Mouse (Mus musculus) liver, postnatal 0 days (tissue): Measurements from ENCODE around the gene Tln2. TPM values are rescaled to one million over a fixed set of nuclear protein-coding genes. Genes with fewer than 3 reads are reported as not detected.

Source experiments
- ATAC-seq: fragments of 200-750 bp; cut with Nextera tagmentation; 2 replicates; pipeline ENCODE4 v1.8.0; 2017; ENCODE audit warnings: mild to moderate bottlenecking, moderate library complexity
- DNase-seq: peaks from one replicate; pipeline ENCODE4 v3.0.0-alpha.2; 2016
- H3K27ac ChIP-seq: fragments of 300-500 bp; sonication (generic); 2 replicates; pipeline ENCODE4 v1.5.1; 2014; ENCODE audit warnings: antibody characterized with exemption, moderate library complexity, mild to moderate bottlenecking, low read depth
- H3K27me3 ChIP-seq: fragments of 300-500 bp; sonication (generic); 2 replicates; pipeline ENCODE4 v1.6.1; 2014; ENCODE audit warnings: low read length, control low read depth, mixed read lengths; ENCODE audit not compliant: insufficient read depth
- H3K36me3 ChIP-seq: fragments of 300-500 bp; sonication (generic); replicated peaks from 2 replicates; pipeline ENCODE4 v1.6.1; 2014; ENCODE audit warnings: mild to moderate bottlenecking, control low read depth, low read length, moderate library complexity, mixed read lengths; ENCODE audit not compliant: insufficient read depth
- H3K4me1 ChIP-seq: fragments of 300-500 bp; sonication (generic); 2 replicates; pipeline ENCODE4 v1.6.1; 2014; ENCODE audit warnings: antibody characterized with exemption, mild to moderate bottlenecking, control low read depth; ENCODE audit not compliant: insufficient read depth
- H3K4me2 ChIP-seq: fragments of 300-500 bp; sonication (generic); 2 replicates; pipeline ENCODE4 v1.6.1; 2014; ENCODE audit warnings: low read depth, mild to moderate bottlenecking, low read length, moderate library complexity, mixed read lengths
- H3K4me3 ChIP-seq: fragments of 300-500 bp; sonication (generic); 2 replicates; pipeline ENCODE4 v1.5.1; 2014; ENCODE audit warnings: low read depth, low read length
- H3K9ac ChIP-seq: fragments of 300-500 bp; sonication (generic); replicated peaks from 2 replicates; pipeline ENCODE4 v1.6.1; 2014; ENCODE audit warnings: mild to moderate bottlenecking, moderate library complexity
- H3K9me3 ChIP-seq: fragments of 300-500 bp; sonication (generic); 2 replicates; pipeline ENCODE4 v1.6.1; 2016; ENCODE audit warnings: mild to moderate bottlenecking, control low read depth, low read length, mixed read lengths
- CTCF ChIP-seq: sonication (generic); IDR thresholded peaks from 2 replicates; pipeline ENCODE4 v1.5.1; 2016; ENCODE audit warnings: antibody characterized with exemption, low read depth
- EP300 ChIP-seq: IDR thresholded peaks from 2 replicates; pipeline ENCODE4 v1.6.1; 2016; ENCODE audit warnings: antibody characterized with exemption, low read depth, mild to moderate bottlenecking
- WGBS: fragments of 180-500 bp; shearing (Covaris S2); extraction: QIAGEN DNeasy Blood & Tissue Kit; methylation state at CpG from one replicate; pipeline ENCODE4 v1.1.7; 2014; ENCODE audit not compliant: insufficient replicate concordance; 5-methylcytosine and 5-hydroxymethylcytosine counted together
- polyA plus RNA-seq: library from polyadenylated mRNA; unstranded; fragments of >200 nt; fragmentation: Nextera tagmentation; extraction: Ambion mirVana; gene quantifications from 2 replicates; pipeline ENCODE4 v1.2.1, GENCODE M21; 2015

Gene Tln2
- polyA plus RNA-seq, 1 experiment from 2014 or later = 3.5 TPM

DNA sequence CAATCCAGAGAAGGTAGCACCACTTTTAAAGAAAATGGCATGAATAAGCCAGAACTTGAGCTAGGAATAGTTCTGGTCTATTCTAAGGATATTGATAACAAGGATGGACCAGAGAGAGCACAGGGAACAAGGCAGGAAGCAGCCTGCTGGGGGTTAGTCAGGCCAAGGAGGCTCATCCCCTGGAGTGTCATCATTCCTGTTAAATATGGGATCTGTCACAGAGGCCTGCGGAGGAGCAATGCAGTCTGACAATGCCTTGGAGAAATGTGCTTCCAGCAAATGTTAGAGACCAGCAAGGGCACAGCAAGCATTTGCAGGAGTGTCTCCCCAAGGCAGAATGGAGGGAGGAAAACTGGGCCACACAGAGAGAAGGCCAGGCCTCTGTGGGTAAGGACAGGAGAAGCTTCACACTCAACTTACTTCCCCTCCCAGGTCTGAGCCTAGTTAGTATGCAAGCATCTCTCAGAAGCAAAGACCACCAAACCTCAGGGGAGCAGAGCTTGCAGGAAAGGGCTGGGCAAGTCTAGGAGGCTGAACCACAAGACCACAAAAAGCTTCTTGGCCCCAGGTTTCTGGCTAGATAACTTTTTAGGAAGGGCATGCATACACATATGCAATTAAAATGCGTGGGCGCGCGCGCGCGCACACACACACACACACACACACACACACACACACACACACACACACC, 9.5 kb downstream of the Tln2 start:
- Histone ChIP-seq H3K36me3 (no peaks in the 10 kb centered on the region), H3K4me3 (no peak overlapping the region), H3K4me2 (no peak overlapping the region), H3K27me3 (no peaks in the 10 kb centered on the region), H3K4me1 (no peaks in the 10 kb centered on the region), H3K9me3 (no peaks in the 10 kb centered on the region), H3K27ac (no peak overlapping the region), H3K9ac (no peak overlapping the region)
- no peak for ATAC-seq
- DNase-seq = no peak
- 66% methylated on average over 8 of the region's 8 CpGs for WGBS
- no peak for TF ChIP-seq CTCF
- TF ChIP-seq EP300 = no peak

- DNase-seq = no peak
- H3K27ac ChIP-seq = no peak overlapping the region
- H3K4me1 ChIP-seq = no peaks in the 10 kb centered on the region
- H3K9ac ChIP-seq = no peak overlapping the region
- no peak overlapping the region for H3K4me3 ChIP-seq
- no peaks in the 10 kb centered on the region for H3K27me3 ChIP-seq
- H3K9me3 ChIP-seq = no peaks in the 10 kb centered on the region
- TF ChIP-seq EP300 = no peak
- no peak for TF ChIP-seq CTCF
- WGBS = 55% methylated on average over 4 of the region's 4 CpGs
- ATAC-seq = no peak
- no peak overlapping the region for H3K4me2 ChIP-seq
- no peaks in the 10 kb centered on the region for H3K36me3 ChIP-seq
These were observed 10.2 kb downstream of the Tln2 start for GRCm38 (mm10) chr9:67549332-67549731.

GRCm38 (mm10) chr9:67546650-67547049, 12.9 kb downstream of the Tln2 start:
- ATAC-seq (no peak), DNase-seq (no peak)
- WGBS = 69% methylated on average over 5 of the region's 5 CpGs
- H3K9me3 ChIP-seq = no peaks in the 10 kb centered on the region
- no peaks in the 10 kb centered on the region for H3K4me1 ChIP-seq
- TF ChIP-seq CTCF (no peak), EP300 (no peak)
- H3K4me2 ChIP-seq = no peak overlapping the region
- H3K9ac ChIP-seq = no peak overlapping the region
- H3K27ac ChIP-seq = no peak overlapping the region
- no peaks in the 10 kb centered on the region for H3K27me3 ChIP-seq
- no peaks in the 10 kb centered on the region for H3K36me3 ChIP-seq
- no peak overlapping the region for H3K4me3 ChIP-seq

- Histone ChIP-seq H3K27me3 (no peaks in the 10 kb centered on the region), H3K9ac (no peak overlapping the region), H3K9me3 (no peaks in the 10 kb centered on the region), H3K36me3 (no peaks in the 10 kb centered on the region), H3K4me2 (no peak overlapping the region), H3K4me3 (no peak overlapping the region), H3K27ac (no peak overlapping the region), H3K4me1 (no peaks in the 10 kb centered on the region)
- WGBS = 68% methylated on average over 3 of the region's 3 CpGs
- DNase-seq = no peak
- ATAC-seq = no peak
- TF ChIP-seq EP300 (no peak), CTCF (no peak)
These were observed 13.7 kb downstream of the Tln2 start for GRCm38 (mm10) chr9:67545794-67546193.

DNA sequence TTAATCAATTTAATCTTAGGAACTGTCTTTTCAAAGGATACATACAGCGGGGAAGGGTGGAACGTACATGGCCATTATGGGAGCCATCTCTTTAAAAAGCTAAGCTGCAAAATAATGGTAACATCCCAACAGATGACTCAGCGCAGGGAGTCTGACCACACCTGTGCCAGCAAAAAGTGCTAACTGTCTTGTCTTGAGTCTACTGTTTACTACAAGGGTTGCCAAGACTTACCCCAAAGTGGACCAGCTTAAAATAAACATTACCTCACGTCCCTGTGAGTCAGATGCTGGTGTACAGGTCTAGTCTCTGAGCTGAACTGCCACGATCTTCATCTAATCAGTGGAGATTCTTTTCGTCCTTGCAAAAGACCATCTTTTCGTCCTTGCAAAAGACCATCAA, 14.7 kb downstream of the Tln2 start:
- Histone ChIP-seq H3K4me2 (no peak overlapping the region), H3K4me1 (no peaks in the 10 kb centered on the region), H3K36me3 (no peaks in the 10 kb centered on the region), H3K27me3 (no peaks in the 10 kb centered on the region), H3K9ac (no peak overlapping the region), H3K9me3 (no peaks in the 10 kb centered on the region), H3K27ac (no peak overlapping the region), H3K4me3 (no peak overlapping the region)
- WGBS = 60% methylated on average over 7 of the region's 7 CpGs
- DNase-seq (no peak), ATAC-seq (no peak)
- TF ChIP-seq EP300 (no peak), CTCF (no peak)

DNA sequence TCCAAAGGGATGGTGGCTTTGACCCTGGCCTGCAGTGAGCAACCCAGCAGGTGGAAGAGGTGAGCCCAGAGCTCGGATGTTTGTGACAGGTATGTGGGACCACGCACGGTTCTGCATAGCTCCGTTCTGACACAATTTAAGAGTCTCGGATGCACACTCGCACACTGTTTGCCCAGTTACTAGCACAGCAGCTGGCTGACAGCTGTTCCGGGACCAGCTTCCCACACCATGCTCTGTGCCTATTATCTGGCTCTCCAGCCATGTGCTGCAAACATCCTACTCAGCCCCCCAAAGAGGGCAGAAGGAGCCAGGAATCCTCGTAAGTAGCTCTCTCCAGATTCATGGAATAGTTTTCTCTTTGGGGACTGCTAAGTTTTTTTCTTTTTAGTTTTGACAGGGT, 17.6 kb downstream of the Tln2 start:
- no peak overlapping the region for H3K27ac ChIP-seq
- H3K9ac ChIP-seq = no peak overlapping the region
- no peak for DNase-seq
- ATAC-seq = no peak
- no peak overlapping the region for H3K4me3 ChIP-seq
- no peaks in the 10 kb centered on the region for H3K36me3 ChIP-seq
- WGBS = 87% methylated on average over 8 of the region's 8 CpGs
- H3K4me1 ChIP-seq = no peaks in the 10 kb centered on the region
- no peaks in the 10 kb centered on the region for H3K9me3 ChIP-seq
- TF ChIP-seq CTCF = no peak
- TF ChIP-seq EP300 = no peak
- no peak overlapping the region for H3K4me2 ChIP-seq
- H3K27me3 ChIP-seq = no peaks in the 10 kb centered on the region
